Mouse (Mus musculus): ENCODE measurements around the gene Olfr1145. TPM values are rescaled to one million over a fixed set of nuclear protein-coding genes. Genes with fewer than 3 reads are reported as not detected.

Olfr1145 gene
- total RNA-seq (2012; rRNA removed), result not detected in 2 replicates
- not detected for polyA plus RNA-seq (2012; ENCODE audit: insufficient read depth in 1 of 2, insufficient read length in 2 of 2, low read depth in 1 of 2, low replicate concordance in 2 of 2, missing spikeins in 1 of 2)

- Histone ChIP-seq H3K27me3 (ENCODE audit: control insufficient read depth in 1 of 2, insufficient read depth in 2 of 2, low read length in 2 of 2) (no peaks in the 10 kb centered on the region), H3K4me1 (ENCODE audit: control insufficient read depth in 1 of 2, insufficient read depth in 2 of 2, low read length in 2 of 2) (no peaks in the 10 kb centered on the region), H3K79me2 (ENCODE audit: control insufficient read depth, insufficient read depth, low read length, poor library complexity) (no peaks in the 10 kb centered on the region), H3K9ac (ENCODE audit: control insufficient read depth, low read depth, low read length, poor library complexity, severe bottlenecking) (no peak within 1 kb of the TSS), H3K4me3 (ENCODE audit: control insufficient read depth in 1 of 2, insufficient read depth in 1 of 2, low read depth in 2 of 2, low read length in 2 of 2) (no peak within 1 kb of the TSS), H3K9me3 (replicated peaks; ENCODE audit: insufficient read depth, low read length) (no peaks in the 10 kb centered on the region), H3K36me3 (ENCODE audit: control insufficient read depth in 1 of 2, insufficient read depth in 2 of 2, low read length in 2 of 2) (no peaks in the 10 kb centered on the region), H3K27ac (ENCODE audit: control insufficient read depth, low read depth, low read length) (no peak within 1 kb of the TSS)
- DNase-seq (ENCODE audit: low read depth, low spot score), result no peak
- TF ChIP-seq MAFK (IDR thresholded peaks at IDR 0.05; ENCODE audit: borderline replicate concordance, low read depth, low read length) (no peak), JUND (IDR thresholded peaks at IDR 0.05; ENCODE audit: low read depth, low read length) (no peak), POLR2AphosphoS2 (IDR thresholded peaks at IDR 0.05; ENCODE audit: low read length) (no peak), MEF2A (IDR thresholded peaks at IDR 0.05; ENCODE audit: extremely low read depth, insufficient replicate concordance, low read depth, low read length, poor library complexity, severe bottlenecking) (no peak), USF2 (IDR thresholded peaks at IDR 0.05; ENCODE audit: borderline replicate concordance in 1 of 2, insufficient read depth in 1 of 2, low read depth in 1 of 2, low read length in 2 of 2) (no peak), NELFE (IDR thresholded peaks at IDR 0.05; ENCODE audit: low read depth, low read length) (no peak), ZMIZ1 (IDR thresholded peaks at IDR 0.05; ENCODE audit: low read depth, low read length) (no peak), CHD2 (IDR thresholded peaks at IDR 0.05; ENCODE audit: low read length) (no peak), CTCF (IDR thresholded peaks at IDR 0.05 in 2 of 3, conservative IDR thresholded peaks at IDR 0.05 in 1 of 3; ENCODE audit: control insufficient read depth in 1 of 3, insufficient read depth in 1 of 3, low read depth in 2 of 3, low read length in 3 of 3, poor library complexity in 1 of 3, severe bottlenecking in 1 of 3) (no peak), MAX (IDR thresholded peaks at IDR 0.05; ENCODE audit: low read length) (no peak), MYC (IDR thresholded peaks at IDR 0.05; ENCODE audit: low read depth, low read length) (no peak), POLR2A (IDR thresholded peaks at IDR 0.05; ENCODE audit: control insufficient read depth in 1 of 2, insufficient read depth in 1 of 2, low read depth in 1 of 2, low read length in 2 of 2, poor library complexity in 1 of 2) (no peak), TBP (IDR thresholded peaks at IDR 0.05; ENCODE audit: low read depth, low read length) (no peak), MYB (IDR thresholded peaks at IDR 0.05; ENCODE audit: low read depth, low read length) (no peak), ZC3H11A (IDR thresholded peaks at IDR 0.05; ENCODE audit: low read depth, low read length) (no peak), UBTF (IDR thresholded peaks at IDR 0.05; ENCODE audit: borderline replicate concordance, insufficient read depth, low read depth, low read length) (no peak), NRF1 (IDR thresholded peaks at IDR 0.05; ENCODE audit: insufficient read depth, low read depth, low read length, poor library complexity, severe bottlenecking) (no peak), USF1 (IDR thresholded peaks at IDR 0.05; ENCODE audit: low read depth, low read length) (no peak), MAZ (IDR thresholded peaks at IDR 0.05; ENCODE audit: low read depth, low read length) (no peak)
Measured at GRCm38 (mm10) chr2:87809522-87809921, at the start of gene Olfr1145. Gene Olfr1145 (plus strand): TSS chr2:87809822.

GRCm38 (mm10) chr2:87776143-87776542, 33.5 kb upstream of the Olfr1145 start:
- Histone ChIP-seq H3K27ac (ENCODE audit: control insufficient read depth, low read depth, low read length) (no peak overlapping the region), H3K4me3 (ENCODE audit: control insufficient read depth in 1 of 2, insufficient read depth in 1 of 2, low read depth in 2 of 2, low read length in 2 of 2) (no peak overlapping the region), H3K79me2 (ENCODE audit: control insufficient read depth, insufficient read depth, low read length, poor library complexity) (no peaks in the 10 kb centered on the region), H3K9ac (ENCODE audit: control insufficient read depth, low read depth, low read length, poor library complexity, severe bottlenecking) (no peak overlapping the region), H3K9me3 (replicated peaks; ENCODE audit: insufficient read depth, low read length) (no peaks in the 10 kb centered on the region), H3K27me3 (ENCODE audit: control insufficient read depth in 1 of 2, insufficient read depth in 2 of 2, low read length in 2 of 2) (no peaks in the 10 kb centered on the region), H3K36me3 (ENCODE audit: control insufficient read depth in 1 of 2, insufficient read depth in 2 of 2, low read length in 2 of 2) (no peaks in the 10 kb centered on the region), H3K4me1 (ENCODE audit: control insufficient read depth in 1 of 2, insufficient read depth in 2 of 2, low read length in 2 of 2) (no peaks in the 10 kb centered on the region)
- no peak for DNase-seq (ENCODE audit: low read depth, low spot score)
- TF ChIP-seq CTCF (IDR thresholded peaks at IDR 0.05 in 2 of 3, conservative IDR thresholded peaks at IDR 0.05 in 1 of 3; ENCODE audit: control insufficient read depth in 1 of 3, insufficient read depth in 1 of 3, low read depth in 2 of 3, low read length in 3 of 3, poor library complexity in 1 of 3, severe bottlenecking in 1 of 3), result no peak
- no peak for TF ChIP-seq ZNF384 (IDR thresholded peaks at IDR 0.05; ENCODE audit: low read depth, low read length)
- peak; percentile 2; the same call in 1 of the 2 replicates for TF ChIP-seq RAD21 (IDR thresholded peaks at IDR 0.05; ENCODE audit: low read depth, low read length)

Data from MEL (cell line).